Mouse (Mus musculus): ENCODE results near the gene Mms19. TPM values are rescaled to one million over a fixed set of nuclear protein-coding genes. Genes with fewer than 3 reads are reported as not detected.

The Mms19 gene
- total RNA-seq, 2 experiments from 2014 or later, result 17.7 to 25.6 TPM

DNA sequence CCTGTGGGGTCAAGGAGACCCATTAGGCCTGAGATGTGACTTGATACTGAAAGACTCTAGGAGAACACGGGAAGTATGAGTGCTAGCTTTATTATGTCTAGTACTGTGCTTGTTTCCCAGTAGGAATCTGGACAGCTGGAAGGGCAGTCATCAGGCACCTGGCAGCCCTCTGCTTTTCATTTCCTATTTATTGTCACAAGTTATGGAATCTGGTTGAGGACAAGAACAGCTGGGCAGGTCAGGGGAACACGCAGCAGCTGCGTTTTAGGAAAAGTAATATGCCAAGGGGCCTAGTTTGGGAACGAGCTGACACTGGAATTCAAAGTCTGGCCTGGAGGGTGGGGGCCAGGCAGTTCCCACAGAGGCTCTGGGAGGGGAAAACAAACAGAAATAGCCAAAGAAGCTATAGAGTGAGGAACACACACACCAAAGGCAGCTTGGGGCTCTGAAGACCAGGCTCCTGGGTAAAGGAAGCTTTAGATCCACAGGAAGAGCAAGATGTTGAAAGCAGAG is 19.5 kb upstream of the Mms19 start:
- ATAC-seq (replicated peaks; ENCODE audit: low FRiP score, low TSS enrichment, poor library complexity, severe bottlenecking), result no peak

- no peak for ATAC-seq (replicated peaks; ENCODE audit: low FRiP score, low TSS enrichment, poor library complexity, severe bottlenecking)
These were observed 18.8 kb upstream of the Mms19 start for GRCm38 (mm10) chr19:41999688-42000283.

DNA sequence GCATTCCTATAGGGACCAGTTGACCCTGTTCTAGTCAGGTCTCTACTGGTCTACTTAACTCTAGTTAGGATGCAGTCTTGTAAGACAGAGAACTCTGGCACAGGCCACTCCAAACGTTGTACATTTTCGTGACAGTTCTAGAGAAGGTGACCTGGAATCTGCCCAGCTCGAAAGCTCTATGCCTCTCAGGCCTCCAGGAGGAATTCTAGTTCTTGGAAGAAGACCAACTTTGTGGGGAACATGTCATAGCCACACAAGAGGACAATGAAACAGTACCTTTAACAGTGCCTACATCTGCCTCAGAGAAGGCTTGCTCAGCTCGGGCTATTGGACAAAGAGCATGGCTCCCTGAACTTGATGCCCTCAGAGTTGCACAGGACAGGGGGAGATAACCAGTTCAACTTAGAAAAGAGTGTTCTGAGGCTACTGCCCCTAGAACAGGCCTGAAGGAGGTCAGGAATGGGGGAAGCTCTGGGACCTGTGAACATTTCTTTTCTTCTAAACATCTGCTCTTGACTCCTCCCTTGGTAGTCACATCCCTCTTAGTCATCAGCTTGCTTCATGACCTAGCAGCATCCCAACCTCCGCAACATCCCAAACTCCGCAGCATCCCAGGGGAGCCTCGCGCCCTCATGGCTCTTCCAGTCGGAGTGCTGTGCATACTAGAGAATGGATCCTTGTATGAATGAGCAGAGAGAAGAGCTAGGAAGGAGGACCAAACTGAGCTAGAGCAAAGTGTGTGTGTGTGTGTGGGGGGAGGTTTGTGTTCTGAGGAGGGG is 18.0 kb upstream of the Mms19 start:
- ATAC-seq (replicated peaks; ENCODE audit: low FRiP score, low TSS enrichment, poor library complexity, severe bottlenecking), result no peak

DNA sequence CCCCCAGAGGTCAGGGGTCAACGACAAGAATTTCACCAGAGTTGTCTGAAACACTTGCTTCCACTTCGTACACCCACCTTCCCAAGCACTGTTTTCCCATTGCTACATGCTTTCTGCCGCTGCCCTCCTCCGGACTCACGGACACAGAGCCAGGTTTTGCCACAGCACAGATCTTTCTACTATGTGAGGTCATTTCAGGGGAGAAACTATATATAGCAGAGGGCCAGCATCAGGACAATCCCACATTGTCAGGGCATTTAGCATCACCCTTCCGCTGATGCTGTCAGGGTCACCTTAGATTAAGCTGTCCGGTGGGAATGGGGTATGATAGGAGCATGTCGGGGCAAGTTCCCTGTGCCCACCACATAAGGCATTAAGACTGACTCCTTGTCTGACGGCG is 16.1 kb upstream of the Mms19 start:
- no peak for ATAC-seq (replicated peaks; ENCODE audit: low FRiP score, low TSS enrichment, poor library complexity, severe bottlenecking)

GRCm38 (mm10) chr19:41995483-41995882 is 14.5 kb upstream of the Mms19 start:
- no peak for ATAC-seq (replicated peaks; ENCODE audit: low FRiP score, low TSS enrichment, poor library complexity, severe bottlenecking)

DNA sequence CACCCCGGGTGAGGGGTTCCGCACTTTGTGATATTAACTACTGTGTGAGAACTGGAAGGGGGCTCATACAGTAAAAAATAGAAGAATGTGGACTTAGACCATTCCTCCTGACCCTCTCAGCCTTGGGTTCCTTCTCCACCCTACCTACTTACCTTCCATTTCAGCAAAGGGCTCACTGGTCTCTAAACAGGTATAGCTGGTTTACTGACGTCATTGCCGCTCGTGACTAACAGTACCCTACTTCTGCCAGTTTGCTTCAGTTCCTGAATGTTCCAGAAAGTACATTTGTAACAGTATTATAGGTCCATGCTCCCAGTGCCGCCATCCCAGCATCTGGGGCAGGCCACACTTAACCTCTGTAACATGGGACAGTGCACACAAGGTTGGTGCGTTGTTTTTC is 13.1 kb upstream of the Mms19 start:
- no peak for ATAC-seq (replicated peaks; ENCODE audit: low FRiP score, low TSS enrichment, poor library complexity, severe bottlenecking)

DNA sequence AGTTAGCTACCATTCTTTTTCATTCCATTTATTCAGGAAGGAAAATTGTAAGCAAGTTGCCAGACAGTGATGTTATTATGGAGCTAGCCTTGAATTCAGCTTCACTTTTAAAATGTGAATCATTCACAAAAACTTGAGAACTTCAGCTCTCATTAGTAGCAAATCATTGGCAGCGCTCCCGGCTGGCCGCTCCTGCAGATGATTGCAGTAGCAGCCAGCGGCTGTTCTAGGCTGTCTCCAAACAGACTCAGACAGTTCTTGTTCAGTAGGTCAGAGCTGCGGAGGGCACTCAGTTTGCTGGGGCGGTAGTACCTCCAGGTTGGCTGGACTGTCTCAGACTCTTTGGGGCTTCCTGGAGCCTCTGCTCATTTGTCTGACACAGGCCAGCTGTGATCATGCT is 12.5 kb upstream of the Mms19 start:
- ATAC-seq (replicated peaks; ENCODE audit: low FRiP score, low TSS enrichment, poor library complexity, severe bottlenecking), result no peak

- ATAC-seq (replicated peaks; ENCODE audit: low FRiP score, low TSS enrichment, poor library complexity, severe bottlenecking), result no peak
These were observed 12.0 kb upstream of the Mms19 start for GRCm38 (mm10) chr19:41992971-41993370.

DNA sequence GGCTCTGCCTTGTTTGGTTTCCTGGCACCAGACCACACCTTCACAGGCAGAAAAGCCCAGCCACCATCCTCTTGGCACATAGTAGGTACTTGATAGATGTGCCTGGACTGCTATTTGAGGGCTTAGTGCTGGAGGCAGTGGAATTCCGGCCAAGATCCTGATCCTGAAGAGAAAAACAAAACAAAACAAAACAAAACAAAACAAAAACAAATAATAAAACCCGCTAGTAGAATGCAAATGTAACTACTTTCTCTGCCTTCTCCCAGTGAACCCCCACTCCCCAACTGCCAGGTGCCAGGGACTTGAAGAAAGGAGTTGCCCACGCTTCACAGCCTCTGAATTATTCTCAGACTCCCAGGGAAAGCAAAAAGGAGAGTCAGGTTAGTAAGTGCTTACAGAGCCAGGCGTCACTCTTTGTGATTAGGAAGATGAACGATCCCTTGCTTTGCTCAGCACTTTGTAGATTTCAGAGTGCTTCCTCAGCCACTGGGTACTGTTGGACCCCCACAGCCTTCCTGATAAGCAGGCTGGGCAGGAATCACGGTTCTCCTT is 11.0 kb upstream of the Mms19 start:
- no peak for ATAC-seq (replicated peaks; ENCODE audit: low FRiP score, low TSS enrichment, poor library complexity, severe bottlenecking)

DNA sequence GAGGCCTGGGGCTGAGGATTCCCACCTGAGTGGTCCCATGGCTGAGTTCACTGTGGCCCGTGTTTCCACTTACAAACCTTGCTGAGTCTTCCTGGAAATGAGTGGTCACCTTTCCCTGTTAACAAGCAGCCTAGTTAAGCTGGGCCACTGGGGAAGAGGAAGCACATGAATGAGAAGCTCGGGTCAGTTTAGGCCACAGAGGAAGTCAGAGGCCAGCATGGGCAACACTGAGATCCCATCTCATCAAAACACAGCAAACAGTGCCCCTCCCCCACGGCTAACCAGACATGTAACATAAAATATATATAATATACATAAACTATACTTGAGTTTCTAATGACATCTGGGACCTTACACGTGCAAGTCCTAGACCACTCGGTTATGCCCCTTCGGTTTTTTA is 8.9 kb upstream of the Mms19 start:
- ATAC-seq (replicated peaks; ENCODE audit: low FRiP score, low TSS enrichment, poor library complexity, severe bottlenecking), result no peak

- ATAC-seq (replicated peaks; ENCODE audit: low FRiP score, low TSS enrichment, poor library complexity, severe bottlenecking), result no peak
These were observed 6.2 kb upstream of the Mms19 start for GRCm38 (mm10) chr19:41987206-41987605.

DNA sequence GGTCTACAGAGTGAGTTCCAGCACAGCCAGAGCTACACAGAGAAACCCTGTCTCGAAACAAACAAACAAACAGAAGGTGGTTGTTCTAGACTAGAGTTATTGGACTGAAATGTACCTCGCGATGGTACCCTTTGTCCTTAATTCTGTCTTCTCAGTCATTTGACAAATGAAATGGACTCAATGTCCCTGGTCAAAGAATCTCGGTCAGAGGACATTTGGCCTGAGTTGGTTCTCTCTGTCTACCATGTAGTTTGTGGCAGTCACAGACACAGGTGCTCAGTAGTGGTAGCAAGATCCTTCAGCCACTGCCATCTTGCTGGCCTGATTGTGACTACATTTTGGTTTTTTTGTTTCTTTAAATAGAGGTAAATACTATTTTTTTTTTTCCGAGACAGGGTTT is 5.0 kb upstream of the Mms19 start:
- ATAC-seq (replicated peaks; ENCODE audit: low FRiP score, low TSS enrichment, poor library complexity, severe bottlenecking), result no peak

DNA sequence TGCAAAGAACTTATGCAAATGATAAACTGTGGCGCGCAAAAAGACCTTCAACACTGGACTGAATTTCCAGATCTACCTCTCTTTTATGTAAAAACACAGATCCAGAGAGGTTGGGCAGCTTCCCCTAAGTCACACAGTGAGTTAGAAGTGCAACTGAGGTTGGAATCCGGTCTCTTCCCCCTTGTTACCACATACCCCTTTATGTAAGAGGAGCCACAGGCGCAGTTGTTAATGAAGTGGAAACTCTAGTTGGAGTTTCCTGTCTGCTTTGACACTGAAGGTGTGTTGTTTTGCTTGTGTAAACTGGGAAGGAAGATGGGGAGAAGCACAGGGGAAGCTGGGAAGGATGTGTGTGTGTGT is 1.8 kb upstream of the Mms19 start:
- no peak for ATAC-seq (replicated peaks; ENCODE audit: low FRiP score, low TSS enrichment, poor library complexity, severe bottlenecking)

GRCm38 (mm10) chr19:41981931-41982790 is 1.2 kb upstream of the Mms19 start:
- ATAC-seq (replicated peaks; ENCODE audit: low FRiP score, low TSS enrichment, poor library complexity, severe bottlenecking), result no peak

DNA sequence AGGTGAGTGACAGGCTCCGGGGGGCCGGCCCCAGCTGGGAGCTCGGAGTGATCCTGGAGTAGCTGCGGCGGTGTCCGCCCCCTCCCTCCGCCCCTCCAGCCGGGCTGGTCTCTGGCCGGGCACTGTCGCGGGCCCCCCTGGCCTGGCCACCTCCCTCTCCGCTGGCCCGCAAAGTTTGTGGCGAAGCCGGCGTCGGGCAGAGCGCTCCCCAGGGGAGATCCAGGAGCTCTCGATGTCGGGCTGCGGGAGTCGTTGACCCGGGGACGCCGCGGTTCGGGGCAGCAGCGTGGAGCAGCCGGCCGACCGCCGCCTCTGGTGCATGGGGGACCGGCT is 604 bp upstream of the Mms19 start, which contains the start of gene Ubtd1:
TSS of gene Ubtd1 (plus strand) at position 169 of the 333 bp plus-strand sequence.
- no peak for ATAC-seq (replicated peaks; ENCODE audit: low FRiP score, low TSS enrichment, poor library complexity, severe bottlenecking)

DNA sequence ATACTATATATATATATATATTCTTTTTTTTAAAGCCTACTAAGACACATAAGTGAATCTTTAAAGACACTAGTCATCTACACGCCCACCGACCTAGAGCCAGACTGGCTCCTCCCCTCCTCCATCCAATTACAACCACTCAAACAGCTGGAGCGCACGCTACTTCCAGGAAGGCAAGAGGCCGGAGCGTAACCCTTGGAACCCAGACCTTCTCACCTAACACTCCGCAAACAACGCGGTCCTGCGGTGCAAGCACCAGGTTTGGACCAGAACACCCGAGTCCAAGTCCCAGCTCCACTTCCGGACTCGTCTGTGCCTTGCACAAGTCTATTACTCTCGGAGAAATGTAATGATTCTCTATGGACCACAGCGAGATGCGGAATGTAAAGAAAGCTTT is 537 bp downstream of the Mms19 start:
- ATAC-seq (replicated peaks; ENCODE audit: low FRiP score, low TSS enrichment, poor library complexity, severe bottlenecking), result 0 out of 2 replicates have a peak, but pooled peaks have one; percentile 33

GRCm38 (mm10) chr19:41973891-41974794 is 6.8 kb downstream of the Mms19 start:
- ATAC-seq (replicated peaks; ENCODE audit: low FRiP score, low TSS enrichment, poor library complexity, severe bottlenecking), result no peak

- no peak for ATAC-seq (replicated peaks; ENCODE audit: low FRiP score, low TSS enrichment, poor library complexity, severe bottlenecking)
These were observed 11.3 kb downstream of the Mms19 start for GRCm38 (mm10) chr19:41969618-41970017.

DNA sequence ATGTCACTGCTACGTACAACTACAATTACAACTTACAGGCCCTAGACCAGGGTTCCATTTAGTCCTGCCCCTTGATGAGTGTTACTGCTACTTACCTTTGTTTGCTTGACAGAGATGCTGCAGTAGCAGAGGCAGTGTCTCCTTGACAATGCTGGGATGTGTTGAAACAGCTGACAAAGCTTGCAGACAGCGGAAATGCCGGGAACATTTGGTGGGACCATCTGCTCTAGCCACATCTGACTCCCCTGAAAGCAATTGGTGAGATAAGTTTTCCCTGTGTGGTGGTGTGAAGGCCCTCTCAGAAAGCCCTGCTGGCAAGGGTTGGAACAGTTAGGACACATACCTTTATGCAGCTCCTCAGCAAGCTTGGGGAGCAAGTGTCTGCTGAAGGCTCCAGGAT is 27.4 kb downstream of the Mms19 start:
- no peak for ATAC-seq (replicated peaks; ENCODE audit: low FRiP score, low TSS enrichment, poor library complexity, severe bottlenecking)
